Comparison of ENCODE assay signal across 20 mouse cellular contexts in the genomic region with DNA sequence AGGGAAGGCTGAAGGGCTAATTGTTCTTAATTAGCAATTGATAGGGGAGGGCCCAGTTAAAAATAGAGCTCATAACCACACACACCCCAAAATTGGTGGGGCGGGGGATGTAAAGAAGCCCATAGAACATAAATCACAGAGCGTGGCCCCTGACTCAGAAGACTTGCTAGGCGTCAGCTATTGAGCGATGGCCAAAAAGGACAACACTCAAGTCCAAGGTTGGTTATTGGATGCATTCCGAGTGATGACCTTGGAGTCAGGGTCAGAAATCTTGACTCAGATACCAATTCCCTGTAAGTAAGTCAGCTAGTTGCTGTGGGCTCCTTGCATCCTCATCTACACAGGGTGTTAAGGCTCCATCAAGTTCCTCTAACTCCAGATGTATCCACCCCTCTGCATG. TPM values are rescaled to one million over a fixed set of nuclear protein-coding genes. Genes with fewer than 3 reads are reported as not detected.
DNase-seq lines count a peak whose midpoint lies in the region; ATAC-seq lines count a peak whose summit lies in the region.
"Had no signal": no experiment of that assay in that cellular context is flagged by ENCODE, and none has a peak within 500 bp of the region (broad histone marks: within the 10 kb centered on the region; RNA-seq: fewer than 3 reads in every experiment).

No protein-coding gene starts in this region.

- no peak for ATAC-seq in inflammation-experienced regulatory T-cells, adult 6 months
- ATAC-seq: activated CD4-positive, CD25-positive, alpha-beta regulatory T cell, adult 4 months; forebrain, embryonic 14.5 days; intestine, embryonic 15.5 days had no signal

- intact Hi-C loops in left cerebral cortex, postnatal 25 days (cut with DNase I): no loop called here

- peak; percentile 86 to 95 for DNase-seq in adrenal gland, adult (ENCODE audit: inconsistent age in 2 of 2, low spot score in 1 of 2)
- DNase-seq in adrenal gland, postnatal 4 days (ENCODE audit: low spot score in 2 of 2): no peak
- peak; percentile 48 for DNase-seq in kidney, adult 9 months
- DNase-seq in kidney, adult 11 months: no peak
- peak; percentile 87 for DNase-seq in adrenal gland, adult 2 months
- peak; percentile 76 for DNase-seq in adrenal gland, postnatal 14 days
- DNase-seq in left cerebral cortex, postnatal 25 days (ENCODE audit: low spot score in 2 of 2): no peak
- DNase-seq: cerebellum, adult 11 months; cerebellum, adult 2 months; cerebellum, adult 9-11 months; cerebellum, postnatal 25 days; gastrocnemius, postnatal 25 days; heart, adult 2 months; heart, postnatal 14 days had no signal

RNA-seq across cellular contexts. Expression of a gene that starts 19.0 kb away (rescaled TPM):
- 1 to 10 TPM; 8.0 to 8.2 TPM for total RNA-seq in adrenal gland, postnatal 4 days (2021)
- 1 to 10 TPM; 4.6 to 4.9 TPM for total RNA-seq in adrenal gland, adult 2 months (2021)
- 3.4 and 3.5 TPM in 2 replicates for polyA plus RNA-seq in adrenal gland, adult 2 months (2012; rRNA removed)
- total RNA-seq in adrenal gland, postnatal 14 days (2021): 3.8 and 5.2 TPM in 2 replicates
- total RNA-seq in left cerebral cortex, postnatal 25 days (2021): 1 to 10 TPM; 6.0 TPM
- not detected for polyA plus RNA-seq in inflammation-experienced regulatory T-cells, adult 6 months (2017; shearing (Covaris generic))
- total RNA-seq: common myeloid progenitor, adult 5-6 weeks had no signal

RNA-seq across cellular contexts. Expression of a gene that starts 39.1 kb away (rescaled TPM):
- total RNA-seq in adrenal gland, postnatal 4 days (2021): 1 to 10 TPM in 1 of 2 experiments, under 1 TPM in 1; 0.95 to 1.7 TPM
- total RNA-seq in adrenal gland, adult 2 months (2021): under 1 TPM; 0.12 to 0.14 TPM
- 0.04 and 0.34 TPM in 2 replicates for polyA plus RNA-seq in adrenal gland, adult 2 months (2012; rRNA removed)
- total RNA-seq in adrenal gland, postnatal 14 days (2021): 0.37 and 0.38 TPM in 2 replicates
- total RNA-seq in left cerebral cortex, postnatal 25 days (2021): 1 to 10 TPM; 4.7 to 5.0 TPM
- under 1 TPM; 0.16 to 0.30 (median 0.21) TPM for polyA plus RNA-seq in inflammation-experienced regulatory T-cells, adult 6 months (2017; shearing (Covaris generic))
- total RNA-seq: common myeloid progenitor, adult 5-6 weeks; hematopoietic stem cell, adult 5-6 weeks had no signal

Comparison
In these comparisons a context has a peak if more than half of its experiments do, and no peak if none do; other contexts are left out.
1. DNase-seq: peak in adrenal gland, adult (2 of 2), kidney, adult 9 months (single experiment), adrenal gland, adult 2 months (single experiment) and adrenal gland, postnatal 14 days (single experiment); none in adrenal gland, postnatal 4 days (0 of 2), kidney, adult 11 months (single experiment) and left cerebral cortex, postnatal 25 days (0 of 2).